Mouse (Mus musculus): Measurements from ENCODE around the gene Ngdn. TPM values are rescaled to one million over a fixed set of nuclear protein-coding genes. Genes with fewer than 3 reads are reported as not detected.

The Ngdn gene
- polyA plus RNA-seq, 1 experiment from 2014 or later, result 66.4 TPM

GRCm38 (mm10) chr14:55053708-55054190, 38.5 kb downstream of the Ngdn start:
- H3K4me2 ChIP-seq (replicated peaks; ENCODE audit: low read depth, low read length), result no peak overlapping the region
- no peaks in the 10 kb centered on the region for H3K9me3 ChIP-seq (ENCODE audit: control insufficient read depth, low read depth, low read length)
- 86% methylated on average over 17 of the region's 17 CpGs for WGBS
- H3K4me3 ChIP-seq (ENCODE audit: low read depth, low read length), result no peak overlapping the region
- no peak overlapping the region for H3K9ac ChIP-seq (replicated peaks; ENCODE audit: low read depth, low read length)
- H3K4me1 ChIP-seq (ENCODE audit: control insufficient read depth, insufficient read depth, low read length), result no peaks in the 10 kb centered on the region
- H3K27ac ChIP-seq (ENCODE audit: low read length), result no peak overlapping the region
- no peaks in the 10 kb centered on the region for H3K36me3 ChIP-seq (ENCODE audit: control insufficient read depth, insufficient read depth, low read length)
- ATAC-seq (ENCODE audit: insufficient number of reproducible peaks, insufficient read depth, low FRiP score, low read depth), result no peak
- H3K27me3 ChIP-seq (ENCODE audit: control insufficient read depth, insufficient read depth, low read length), result no peaks in the 10 kb centered on the region

- ATAC-seq (ENCODE audit: insufficient number of reproducible peaks, insufficient read depth, low FRiP score, low read depth), result no peak
- H3K27me3 ChIP-seq (ENCODE audit: control insufficient read depth, insufficient read depth, low read length), result no peaks in the 10 kb centered on the region
- H3K36me3 ChIP-seq (ENCODE audit: control insufficient read depth, insufficient read depth, low read length), result no peaks in the 10 kb centered on the region
- no peaks in the 10 kb centered on the region for H3K4me1 ChIP-seq (ENCODE audit: control insufficient read depth, insufficient read depth, low read length)
- H3K9ac ChIP-seq (replicated peaks; ENCODE audit: low read depth, low read length), result no peak overlapping the region
- H3K4me2 ChIP-seq (replicated peaks; ENCODE audit: low read depth, low read length), result no peak overlapping the region
- H3K9me3 ChIP-seq (ENCODE audit: control insufficient read depth, low read depth, low read length), result no peaks in the 10 kb centered on the region
- no peak overlapping the region for H3K4me3 ChIP-seq (ENCODE audit: low read depth, low read length)
- H3K27ac ChIP-seq (ENCODE audit: low read length), result no peak overlapping the region
- WGBS, result 87% methylated on average over 10 of the region's 10 CpGs
These were observed 39.0 kb downstream of the Ngdn start for GRCm38 (mm10) chr14:55054191-55054749.

- no peaks in the 10 kb centered on the region for H3K27me3 ChIP-seq (ENCODE audit: control insufficient read depth, insufficient read depth, low read length)
- ATAC-seq (ENCODE audit: insufficient number of reproducible peaks, insufficient read depth, low FRiP score, low read depth), result no peak
- H3K4me2 ChIP-seq (replicated peaks; ENCODE audit: low read depth, low read length), result no peak overlapping the region
- no peak overlapping the region for H3K9ac ChIP-seq (replicated peaks; ENCODE audit: low read depth, low read length)
- H3K27ac ChIP-seq (ENCODE audit: low read length), result no peak overlapping the region
- 79% methylated on average over 11 of the region's 11 CpGs for WGBS
- no peak overlapping the region for H3K4me3 ChIP-seq (ENCODE audit: low read depth, low read length)
- no peaks in the 10 kb centered on the region for H3K4me1 ChIP-seq (ENCODE audit: control insufficient read depth, insufficient read depth, low read length)
- no peaks in the 10 kb centered on the region for H3K36me3 ChIP-seq (ENCODE audit: control insufficient read depth, insufficient read depth, low read length)
- no peaks in the 10 kb centered on the region for H3K9me3 ChIP-seq (ENCODE audit: control insufficient read depth, low read depth, low read length)
These were observed 40.0 kb downstream of the Ngdn start for GRCm38 (mm10) chr14:55055167-55055834.

GRCm38 (mm10) chr14:55059009-55059408, 43.8 kb downstream of the Ngdn start:
- Histone ChIP-seq H3K4me1 (ENCODE audit: control insufficient read depth, insufficient read depth, low read length) (peaks cover 15% of the 10 kb centered on the region), H3K4me2 (replicated peaks; ENCODE audit: low read depth, low read length) (no peak overlapping the region), H3K9ac (replicated peaks; ENCODE audit: low read depth, low read length) (no peak overlapping the region), H3K36me3 (ENCODE audit: control insufficient read depth, insufficient read depth, low read length) (no peaks in the 10 kb centered on the region), H3K27ac (ENCODE audit: low read length) (no peak overlapping the region), H3K4me3 (ENCODE audit: low read depth, low read length) (no peak overlapping the region), H3K27me3 (ENCODE audit: control insufficient read depth, insufficient read depth, low read length) (no peaks in the 10 kb centered on the region), H3K9me3 (ENCODE audit: control insufficient read depth, low read depth, low read length) (no peaks in the 10 kb centered on the region)
- ATAC-seq (ENCODE audit: insufficient number of reproducible peaks, insufficient read depth, low FRiP score, low read depth), result no peak
- 79% methylated on average over 1 of the region's 1 CpGs for WGBS

- Histone ChIP-seq H3K4me1 (ENCODE audit: control insufficient read depth, insufficient read depth, low read length) (peaks cover 15% of the 10 kb centered on the region), H3K27me3 (ENCODE audit: control insufficient read depth, insufficient read depth, low read length) (no peaks in the 10 kb centered on the region), H3K4me3 (ENCODE audit: low read depth, low read length) (no peak overlapping the region), H3K9ac (replicated peaks; ENCODE audit: low read depth, low read length) (no peak overlapping the region), H3K36me3 (ENCODE audit: control insufficient read depth, insufficient read depth, low read length) (peaks cover 3% of the 10 kb centered on the region), H3K9me3 (ENCODE audit: control insufficient read depth, low read depth, low read length) (no peaks in the 10 kb centered on the region), H3K27ac (ENCODE audit: low read length) (no peak overlapping the region), H3K4me2 (replicated peaks; ENCODE audit: low read depth, low read length) (no peak overlapping the region)
- 66% methylated on average over 5 of the region's 5 CpGs for WGBS
- ATAC-seq (ENCODE audit: insufficient number of reproducible peaks, insufficient read depth, low FRiP score, low read depth), result no peak
These were observed 44.7 kb downstream of the Ngdn start for GRCm38 (mm10) chr14:55059931-55060330.

GRCm38 (mm10) chr14:55061845-55062244, 46.6 kb downstream of the Ngdn start:
- H3K4me2 ChIP-seq (replicated peaks; ENCODE audit: low read depth, low read length), result no peak overlapping the region
- H3K4me1 ChIP-seq (ENCODE audit: control insufficient read depth, insufficient read depth, low read length), result peaks cover 15% of the 10 kb centered on the region
- 44% methylated on average over 7 of the region's 7 CpGs for WGBS
- H3K36me3 ChIP-seq (ENCODE audit: control insufficient read depth, insufficient read depth, low read length), result peaks cover 3% of the 10 kb centered on the region
- no peak overlapping the region for H3K27ac ChIP-seq (ENCODE audit: low read length)
- no peaks in the 10 kb centered on the region for H3K9me3 ChIP-seq (ENCODE audit: control insufficient read depth, low read depth, low read length)
- no peak for ATAC-seq (ENCODE audit: insufficient number of reproducible peaks, insufficient read depth, low FRiP score, low read depth)
- H3K4me3 ChIP-seq (ENCODE audit: low read depth, low read length), result no peak overlapping the region
- no peaks in the 10 kb centered on the region for H3K27me3 ChIP-seq (ENCODE audit: control insufficient read depth, insufficient read depth, low read length)
- no peak overlapping the region for H3K9ac ChIP-seq (replicated peaks; ENCODE audit: low read depth, low read length)

- Histone ChIP-seq H3K4me1 (ENCODE audit: control insufficient read depth, insufficient read depth, low read length) (peaks cover 15% of the 10 kb centered on the region), H3K36me3 (ENCODE audit: control insufficient read depth, insufficient read depth, low read length) (peaks cover 3% of the 10 kb centered on the region), H3K9ac (replicated peaks; ENCODE audit: low read depth, low read length) (no peak overlapping the region), H3K4me2 (replicated peaks; ENCODE audit: low read depth, low read length) (peak overlapping the region; percentile 20; the same call in 1 of the 2 replicates), H3K4me3 (ENCODE audit: low read depth, low read length) (0 out of 2 replicates have a peak overlapping the region, but pooled peaks have one; percentile 5), H3K27ac (ENCODE audit: low read length) (no peak overlapping the region), H3K27me3 (ENCODE audit: control insufficient read depth, insufficient read depth, low read length) (no peaks in the 10 kb centered on the region), H3K9me3 (ENCODE audit: control insufficient read depth, low read depth, low read length) (no peaks in the 10 kb centered on the region)
- peak; percentile 85; the same call in 1 of the 2 replicates for ATAC-seq (ENCODE audit: insufficient number of reproducible peaks, insufficient read depth, low FRiP score, low read depth)
- WGBS, result 19% methylated on average over 17 of the region's 17 CpGs
These were observed 47.4 kb downstream of the Ngdn start for GRCm38 (mm10) chr14:55062626-55063025.

- Histone ChIP-seq H3K9ac (replicated peaks; ENCODE audit: low read depth, low read length) (no peak overlapping the region), H3K4me2 (replicated peaks; ENCODE audit: low read depth, low read length) (peak overlapping the region; percentile 20; the same call in 1 of the 2 replicates), H3K4me1 (ENCODE audit: control insufficient read depth, insufficient read depth, low read length) (peaks cover 15% of the 10 kb centered on the region), H3K9me3 (ENCODE audit: control insufficient read depth, low read depth, low read length) (no peaks in the 10 kb centered on the region), H3K36me3 (ENCODE audit: control insufficient read depth, insufficient read depth, low read length) (peaks cover 3% of the 10 kb centered on the region), H3K4me3 (ENCODE audit: low read depth, low read length) (no peak overlapping the region), H3K27ac (ENCODE audit: low read length) (no peak overlapping the region), H3K27me3 (ENCODE audit: control insufficient read depth, insufficient read depth, low read length) (no peaks in the 10 kb centered on the region)
- 74% methylated on average over 5 of the region's 5 CpGs for WGBS
- ATAC-seq (ENCODE audit: insufficient number of reproducible peaks, insufficient read depth, low FRiP score, low read depth), result no peak
These were observed 47.9 kb downstream of the Ngdn start for GRCm38 (mm10) chr14:55063117-55063516.

Measured in stomach, embryonic 14.5 days (tissue).